ENCODE assay signal across 9 mouse cellular contexts in genomic region chr12:76016123-76017101, GRCm38 (mm10).
DNase-seq lines count a peak whose midpoint lies in the region; ATAC-seq lines count a peak whose summit lies in the region.
"Had no signal": no experiment of that assay in that cellular context is flagged by ENCODE, and none has a peak within 500 bp of the region (broad histone marks: within the 10 kb centered on the region; RNA-seq: fewer than 3 reads in every experiment).

No protein-coding gene starts in this region.

- no peaks in the 10 kb centered on the region; the same call in none of the 2 replicates for H3K36me3 ChIP-seq in intestine, embryonic 16.5 days (ENCODE audit: control insufficient read depth, insufficient read depth, low read length)

- no peak overlapping the region for H3K4me2 ChIP-seq in intestine, embryonic 16.5 days (ENCODE audit: low read depth, low read length)
- H3K4me2 ChIP-seq: heart, embryonic 15.5 days had no signal

- peak; percentile 22 for DNase-seq in ovary, postnatal 10 days (ENCODE audit: low spot score)
- no peak for DNase-seq in ovary, adult 18-20 months (ENCODE audit: low spot score)
- DNase-seq in cerebellum, adult 18-20 months = peak; percentile 72 to 87
- DNase-seq in frontal cortex, postnatal 14 days (ENCODE audit: low spot score in 2 of 2) = peak; percentile 24 to 76
- DNase-seq in left cerebral cortex, postnatal 25 days (ENCODE audit: low spot score in 2 of 2) = peak; percentile 72 to 84
- peak; percentile 24 to 27 for DNase-seq in thymus, adult 18-20 months

- H3K27me3 ChIP-seq in intestine, embryonic 16.5 days (replicated peaks; ENCODE audit: control insufficient read depth, insufficient read depth, low read length) = no peaks in the 10 kb centered on the region
- H3K27me3 ChIP-seq: heart, embryonic 15.5 days had no signal

- 0 out of 2 replicates have a peak, but pooled peaks cover 6% of the 10 kb centered on the region for H3K4me1 ChIP-seq in intestine, embryonic 16.5 days (ENCODE audit: control insufficient read depth, insufficient read depth, low read length)

- no peak overlapping the region for H3K4me3 ChIP-seq in intestine, embryonic 16.5 days (ENCODE audit: low read length)
- H3K4me3 ChIP-seq: heart, embryonic 15.5 days had no signal

- no peak overlapping the region for H3K9ac ChIP-seq in intestine, embryonic 16.5 days (ENCODE audit: low read depth, low read length)
- H3K9ac ChIP-seq: heart, embryonic 15.5 days had no signal

- peak overlapping the region; percentile 80 for H3K27ac ChIP-seq in intestine, embryonic 16.5 days (ENCODE audit: low read length)
- H3K27ac ChIP-seq: heart, embryonic 15.5 days had no signal

- ATAC-seq in intestine, embryonic 16.5 days = peak; percentile 80
- ATAC-seq in neutrophil, adult 5-6 weeks (ENCODE audit: extremely low read depth, insufficient number of reproducible peaks, low FRiP score, poor library complexity, severe bottlenecking) = peak; percentile 72

- intact Hi-C loops in left cerebral cortex, postnatal 25 days (cut with DNase I) = loop anchor here (2.0 to 5.0 kb wide), 2 partner anchors 162 to 229 kb away; no protein-coding TSS in a partner anchor

- WGBS in intestine, embryonic 16.5 days = 68% methylated on average over 14 of the region's 14 CpGs

- no peaks in the 10 kb centered on the region for H3K9me3 ChIP-seq in intestine, embryonic 16.5 days (ENCODE audit: control insufficient read depth, low read length)
- H3K9me3 ChIP-seq: heart, embryonic 15.5 days had no signal
